Mouse (Mus musculus) layer of hippocampus, adult 8-10 months (tissue): ENCODE results near the gene Lingo4. TPM values are rescaled to one million over a fixed set of nuclear protein-coding genes. Genes with fewer than 3 reads are reported as not detected.

Experiments
- DNase-seq, 2 experiments: peaks; one replicate each; pipeline ENCODE4 v3.0.0; 2022; ENCODE audit warnings: low spot score in 2 of 2
- total RNA-seq, 4 experiments: library from RNA; stranded (reverse); gene quantifications; 2 replicates each; pipeline ENCODE4 v1.2.4; 2022

Lingo4 gene
- total RNA-seq, 4 experiments from 2014 or later = 0.64 to 1.1 (median 1.0) TPM

DNA sequence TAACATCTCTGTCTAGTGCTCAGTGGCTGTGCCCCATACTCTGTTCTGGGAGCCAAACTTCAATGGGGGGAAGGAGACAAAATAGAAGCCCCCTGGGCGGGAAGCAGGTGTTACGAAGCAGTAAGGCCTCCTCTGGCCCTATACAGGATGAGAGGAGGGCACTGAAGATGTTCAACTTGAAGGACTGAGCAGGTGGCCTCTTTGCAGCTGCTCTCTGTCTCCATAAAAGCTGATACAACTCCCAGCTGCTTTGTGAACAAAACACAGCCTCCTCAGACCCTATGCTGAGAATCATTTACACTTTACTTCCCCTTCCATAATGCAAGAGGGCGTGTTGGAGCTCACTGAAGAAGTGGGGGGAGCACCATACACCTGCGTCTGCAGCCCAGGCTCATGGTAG, 11.6 kb upstream of the Lingo4 start:
- no peak for DNase-seq

DNA sequence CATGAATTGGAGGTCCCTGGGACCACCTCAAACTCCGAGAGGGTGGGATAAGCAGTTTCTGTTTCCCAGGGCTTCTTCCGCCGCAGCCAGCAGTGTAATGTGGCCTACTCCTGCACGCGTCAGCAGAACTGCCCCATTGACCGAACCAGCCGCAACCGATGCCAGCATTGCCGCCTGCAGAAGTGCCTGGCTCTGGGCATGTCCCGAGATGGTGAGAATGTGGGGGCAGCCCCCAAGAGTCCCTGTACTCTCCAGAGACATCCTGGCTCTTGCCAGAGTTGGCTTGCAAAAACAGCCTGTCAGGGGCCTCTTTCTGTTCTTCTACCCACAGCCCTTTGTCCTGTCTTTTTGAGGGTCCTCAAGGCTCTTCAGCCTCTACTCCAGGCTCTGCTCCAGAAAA, 10.9 kb upstream of the Lingo4 start:
- DNase-seq = no peak

DNA sequence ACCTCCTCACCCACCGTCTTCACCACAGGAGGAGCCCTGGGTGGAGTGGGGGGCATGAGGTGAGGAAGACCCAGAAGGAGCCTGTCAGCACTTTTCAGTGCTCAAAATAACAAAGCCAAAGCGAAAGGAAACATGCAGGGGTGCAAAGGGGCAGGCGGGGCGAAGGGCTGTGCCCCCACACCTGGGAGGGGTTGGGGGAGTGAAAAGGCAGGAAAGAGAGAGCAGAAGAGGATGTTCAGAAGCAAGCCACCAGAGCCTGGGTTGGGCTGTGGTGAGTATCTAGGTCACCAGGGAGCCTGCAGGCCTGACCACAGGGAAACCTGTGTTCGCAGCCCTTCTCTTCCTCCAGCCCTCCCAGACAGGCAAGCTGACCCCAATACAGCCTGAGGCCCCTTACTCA, 10.3 kb upstream of the Lingo4 start:
- no peak for DNase-seq

DNA sequence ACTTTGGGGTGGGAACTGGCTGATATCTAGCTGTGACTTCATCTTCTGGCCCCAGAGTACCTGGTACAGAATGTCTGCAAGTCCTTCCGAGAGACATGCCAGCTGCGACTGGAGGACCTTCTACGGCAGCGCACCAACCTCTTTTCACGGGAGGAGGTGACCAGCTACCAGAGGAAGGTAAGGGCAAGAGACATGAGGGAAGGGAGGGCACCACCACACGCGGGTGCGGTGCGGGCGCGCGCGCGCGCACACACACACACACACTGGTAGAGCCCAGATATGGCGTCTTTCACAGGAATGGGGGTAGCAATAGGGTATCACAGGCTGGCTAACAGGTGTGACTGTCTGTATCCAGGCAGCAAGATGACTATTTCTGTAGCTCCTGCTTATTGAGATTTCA, 8.9 kb upstream of the Lingo4 start:
- no peak for DNase-seq

DNA sequence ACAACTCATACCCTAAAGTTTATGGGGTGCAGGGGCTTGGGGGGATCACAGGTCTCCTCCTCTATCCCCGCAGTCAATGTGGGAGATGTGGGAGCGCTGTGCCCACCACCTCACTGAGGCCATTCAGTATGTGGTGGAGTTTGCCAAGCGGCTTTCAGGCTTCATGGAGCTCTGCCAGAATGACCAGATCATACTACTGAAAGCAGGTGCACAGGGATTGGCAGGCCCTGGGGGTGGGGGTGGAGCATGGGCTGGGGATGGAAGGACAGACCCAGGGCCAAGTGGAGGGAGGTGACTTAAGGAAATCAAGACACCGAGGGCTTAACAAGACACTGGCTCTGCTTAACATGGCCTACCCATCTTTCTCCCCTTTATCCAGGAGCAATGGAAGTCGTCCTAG, 7.3 kb upstream of the Lingo4 start:
- DNase-seq = no peak

DNA sequence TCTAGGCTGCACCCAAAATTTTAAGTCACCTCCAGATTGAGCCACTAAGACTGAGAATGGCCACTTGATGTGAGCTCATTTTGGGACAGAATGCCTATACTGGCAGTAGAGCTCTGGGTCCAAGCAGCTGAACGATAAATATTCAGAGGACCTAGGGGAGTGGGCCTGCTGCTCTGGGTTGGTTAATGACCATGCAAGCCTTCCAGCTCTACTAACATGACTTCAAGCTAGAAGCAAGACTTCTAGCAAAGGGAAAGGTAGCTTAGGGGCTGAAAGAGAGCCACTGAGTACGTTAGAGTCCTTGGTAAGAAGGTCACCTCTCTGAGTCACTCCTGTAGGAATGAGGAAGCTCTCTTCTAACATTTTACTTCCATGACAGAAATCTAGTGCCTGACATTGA, 6.2 kb upstream of the Lingo4 start:
- no peak for DNase-seq

DNA sequence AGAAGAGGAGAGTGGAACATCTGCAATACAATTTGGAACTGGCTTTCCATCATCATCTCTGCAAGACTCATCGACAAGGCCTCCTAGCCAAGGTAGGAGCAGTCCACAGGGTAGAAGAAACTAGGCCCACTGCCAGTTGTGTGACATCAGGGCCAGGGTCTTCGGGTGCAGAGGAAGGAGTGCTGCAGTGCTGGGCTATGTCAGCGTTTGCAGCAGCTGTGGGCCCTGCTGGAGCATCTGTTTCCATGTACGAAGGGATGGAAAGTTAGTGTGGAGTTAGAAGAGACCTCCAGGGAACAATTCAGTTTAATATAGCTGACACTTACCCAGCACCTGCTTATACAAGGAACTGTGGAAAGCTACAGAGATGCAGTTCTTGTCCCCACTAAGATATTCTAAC, 5.3 kb upstream of the Lingo4 start:
- no peak for DNase-seq

DNA sequence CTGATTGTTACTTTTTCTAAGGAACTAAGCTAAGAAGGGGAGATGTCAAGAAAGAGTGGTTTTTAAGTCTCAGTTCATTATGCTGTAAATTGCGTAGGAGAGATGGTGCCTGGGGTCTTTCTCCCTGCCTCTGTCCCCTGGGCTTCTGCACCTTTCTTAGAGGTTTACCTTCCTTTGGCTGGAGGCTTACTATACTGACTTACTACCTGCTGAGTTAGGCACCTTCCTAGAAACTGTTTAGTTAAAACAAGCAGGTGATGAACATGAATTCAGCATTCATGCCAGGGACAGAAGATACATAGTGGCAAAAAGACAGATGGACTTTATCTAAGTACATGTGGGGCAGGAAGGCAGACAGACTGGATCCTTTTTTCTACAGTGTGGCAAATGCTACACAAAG, 2.0 kb upstream of the Lingo4 start:
- no peak for DNase-seq

DNA sequence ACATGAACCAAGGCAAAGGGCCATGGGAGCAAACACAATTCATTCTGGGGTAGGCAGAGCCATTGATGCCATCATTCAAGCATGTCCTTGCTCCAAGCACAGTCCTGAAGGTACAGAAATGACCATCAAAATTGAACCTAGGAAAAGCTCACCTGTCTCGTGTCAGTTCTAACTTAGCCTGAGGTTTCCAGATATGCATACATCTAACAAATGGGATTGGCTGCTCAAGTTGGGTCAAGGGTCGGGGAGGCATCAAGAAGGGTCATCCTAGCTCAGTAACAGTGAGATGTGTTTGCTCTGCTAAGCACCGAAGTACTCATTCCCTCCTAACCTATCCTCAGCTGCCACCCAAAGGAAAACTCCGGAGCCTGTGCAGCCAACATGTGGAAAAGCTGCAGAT, 1.5 kb upstream of the Lingo4 start:
- no peak for DNase-seq

DNA sequence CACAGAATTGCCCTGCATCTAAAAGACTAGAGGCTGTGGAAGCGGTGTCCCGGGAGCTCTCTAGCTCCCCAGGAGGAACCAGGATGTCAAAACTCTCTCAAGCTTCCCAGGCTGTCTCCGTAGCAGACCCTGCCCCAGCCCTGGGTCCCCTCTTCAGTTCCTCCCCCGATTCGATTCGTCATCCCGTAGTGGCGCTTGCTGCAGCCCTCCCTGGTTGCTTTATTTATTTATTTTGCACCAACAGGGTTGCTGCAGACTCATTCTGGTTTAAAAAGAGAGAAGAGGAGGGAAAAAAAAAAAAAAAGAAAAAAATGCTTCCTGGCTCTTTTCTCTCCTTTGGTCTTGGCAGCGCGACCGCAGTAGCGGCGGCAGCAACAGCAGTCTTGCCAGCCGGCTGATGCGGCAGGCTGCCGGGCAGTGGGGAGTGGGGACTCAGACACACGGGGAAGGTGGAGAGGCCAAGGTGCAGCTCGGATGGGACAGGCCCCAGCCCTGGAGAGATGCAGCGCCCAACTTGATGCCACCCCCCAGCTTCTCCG, 695 bp downstream of the Lingo4 start:
- DNase-seq = no peak

DNA sequence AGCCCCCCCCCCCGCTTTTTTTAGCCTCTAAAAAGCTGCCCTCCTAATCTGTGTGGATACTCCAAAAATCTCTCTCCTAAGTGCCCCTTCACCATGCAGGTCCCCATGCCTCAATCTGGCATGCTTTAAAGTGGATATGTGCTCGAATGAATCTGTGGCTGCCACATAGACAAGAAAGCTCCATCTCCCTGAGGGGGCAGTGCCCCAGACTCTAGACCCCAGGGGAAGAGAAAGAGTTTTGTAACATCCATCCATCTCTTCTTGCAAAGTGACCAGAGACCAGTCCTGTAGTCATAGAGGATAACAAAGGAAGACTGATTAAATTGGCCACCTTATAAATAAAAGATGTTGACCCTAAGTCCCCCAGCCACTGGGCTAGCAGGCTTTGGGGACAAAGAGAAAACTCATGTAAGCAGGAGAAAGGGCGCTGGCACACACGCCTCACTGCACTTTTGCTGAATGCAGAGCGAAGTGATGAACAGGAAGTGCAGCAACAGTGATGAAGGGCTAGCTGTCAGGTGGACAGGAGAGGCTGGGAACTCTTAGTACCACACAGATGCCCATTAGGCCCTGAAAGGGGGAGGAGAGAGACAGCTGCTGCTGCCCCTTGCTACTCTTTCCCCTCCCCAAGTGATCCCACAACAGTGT, 1.5 kb downstream of the Lingo4 start:
- no peak for DNase-seq

DNA sequence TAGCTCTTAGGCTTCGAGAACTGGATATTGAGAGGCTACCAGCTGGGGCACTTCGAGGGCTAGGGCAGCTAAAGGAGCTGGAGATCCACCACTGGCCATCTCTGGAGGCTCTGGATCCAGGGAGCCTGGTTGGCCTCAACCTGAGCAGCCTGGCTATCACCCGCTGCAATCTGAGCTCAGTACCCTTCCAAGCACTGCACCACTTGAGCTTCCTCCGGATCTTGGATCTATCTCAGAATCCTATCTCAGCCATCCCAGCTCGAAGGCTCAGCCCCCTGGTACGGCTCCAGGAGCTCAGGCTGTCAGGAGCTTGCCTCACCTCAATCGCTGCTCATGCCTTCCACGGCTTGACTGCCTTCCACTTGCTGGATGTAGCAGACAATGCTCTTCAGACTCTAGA, 4.1 kb downstream of the Lingo4 start:
- DNase-seq = no peak

DNA sequence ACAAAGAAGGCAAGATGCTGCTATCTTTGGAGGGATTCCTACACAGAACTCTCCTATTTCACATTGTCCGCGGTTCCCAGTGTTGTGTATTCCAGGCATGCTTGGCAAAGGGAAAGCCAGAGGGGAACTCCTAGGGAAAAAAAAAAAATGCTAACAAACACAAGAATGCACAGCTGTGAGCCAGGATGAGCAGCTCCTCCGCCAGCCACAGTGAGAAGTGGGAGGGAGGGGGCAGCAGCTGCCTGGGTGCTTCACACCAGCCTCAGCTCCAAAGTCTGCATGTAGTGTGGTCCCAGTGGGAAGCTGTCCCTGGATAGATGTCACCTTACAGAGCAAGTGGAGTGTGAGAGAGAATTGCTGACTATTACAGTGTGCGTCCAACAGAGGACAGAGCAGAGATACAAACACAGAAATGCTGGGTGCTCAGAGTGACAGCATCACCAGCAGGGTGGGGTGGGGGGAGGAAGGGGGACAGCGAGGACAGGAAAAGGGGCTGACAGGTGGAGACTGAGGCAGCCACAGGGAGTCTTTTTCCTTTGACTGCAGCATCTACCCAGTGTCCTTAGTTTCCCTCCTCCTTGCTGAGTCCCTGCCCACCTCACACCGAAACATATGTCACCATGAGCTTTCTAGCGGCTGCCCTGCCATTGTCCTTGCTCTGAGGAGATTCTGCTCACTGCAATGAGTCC, 6.2 kb downstream of the Lingo4 start:
- no peak for DNase-seq

DNA sequence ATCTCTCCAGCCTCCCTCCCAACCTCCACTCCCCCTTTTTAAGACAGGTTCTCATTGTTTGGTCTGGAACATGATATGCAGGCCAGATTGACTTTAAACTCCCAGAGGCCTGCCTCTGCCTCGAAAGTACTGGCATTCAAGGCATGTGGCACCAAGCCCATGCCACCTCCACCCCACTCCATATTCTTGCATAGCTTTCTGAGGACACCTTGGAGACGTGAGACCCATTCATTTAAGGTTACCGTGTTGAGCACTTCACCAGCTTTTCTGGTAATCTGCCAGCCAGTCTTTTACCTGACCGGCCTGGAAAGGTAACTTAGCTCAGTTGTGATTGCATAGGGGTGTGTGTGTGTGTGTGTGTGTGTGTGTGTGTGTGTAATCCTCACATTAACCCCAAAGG, 7.2 kb downstream of the Lingo4 start:
- no peak for DNase-seq

DNA sequence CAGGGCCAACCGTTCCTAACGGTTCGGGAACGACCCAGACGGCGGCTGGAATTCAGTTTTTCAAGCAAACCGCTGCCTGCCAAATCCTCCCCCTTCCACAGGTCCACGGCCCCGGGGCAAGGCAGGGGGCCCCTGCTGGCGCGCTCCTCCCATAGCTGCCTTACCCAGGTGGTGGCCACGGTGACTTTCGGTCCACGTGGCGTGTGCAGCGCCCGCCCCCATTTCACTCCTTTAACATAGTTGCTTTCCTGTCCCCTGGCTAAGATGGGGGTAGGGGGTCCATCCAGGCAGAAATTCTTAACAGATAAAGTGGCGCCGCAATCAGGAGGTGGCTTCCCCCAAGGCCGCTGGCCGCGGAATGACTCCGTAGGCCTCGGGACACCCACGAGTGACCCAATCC, 14.2 kb downstream of the Lingo4 start:
- DNase-seq = no peak

DNA sequence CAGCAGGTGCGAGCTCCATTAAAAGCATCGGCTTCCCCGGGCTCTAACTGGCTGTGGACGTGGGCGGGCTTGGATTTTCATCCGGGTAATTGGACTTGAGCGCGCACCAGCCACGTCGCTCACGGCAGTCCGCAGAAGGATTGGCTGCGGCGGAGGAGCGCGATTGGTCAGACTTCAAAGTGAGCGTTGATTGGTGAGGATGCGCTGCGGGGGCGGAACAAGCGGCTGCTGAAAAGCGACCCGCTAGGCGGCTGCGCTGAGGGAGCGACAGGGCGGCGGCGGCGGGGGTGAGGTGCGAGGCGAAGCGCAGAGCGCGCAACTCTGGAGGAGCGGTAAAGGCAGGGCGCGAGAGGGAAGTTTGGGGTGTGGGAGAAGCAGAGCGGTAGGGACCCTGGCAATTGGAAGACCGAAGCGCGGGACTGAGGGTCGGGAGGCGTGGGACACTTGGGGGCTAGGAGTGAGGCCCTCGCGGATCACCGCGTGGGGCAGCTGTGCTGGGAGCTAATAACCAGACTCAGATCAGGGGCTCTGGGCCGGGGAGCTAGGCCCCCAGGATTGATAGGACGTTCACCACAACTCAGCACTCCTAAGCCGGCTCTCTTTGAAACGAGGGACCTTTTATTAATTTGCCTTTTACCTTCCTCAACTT, 14.8 kb downstream of the Lingo4 start, which contains the start of gene Tdrkh:
TSS of gene Tdrkh (plus strand) at position 243 of the 649 bp plus-strand sequence.
- DNase-seq = peak; percentile 98 to 99

DNA sequence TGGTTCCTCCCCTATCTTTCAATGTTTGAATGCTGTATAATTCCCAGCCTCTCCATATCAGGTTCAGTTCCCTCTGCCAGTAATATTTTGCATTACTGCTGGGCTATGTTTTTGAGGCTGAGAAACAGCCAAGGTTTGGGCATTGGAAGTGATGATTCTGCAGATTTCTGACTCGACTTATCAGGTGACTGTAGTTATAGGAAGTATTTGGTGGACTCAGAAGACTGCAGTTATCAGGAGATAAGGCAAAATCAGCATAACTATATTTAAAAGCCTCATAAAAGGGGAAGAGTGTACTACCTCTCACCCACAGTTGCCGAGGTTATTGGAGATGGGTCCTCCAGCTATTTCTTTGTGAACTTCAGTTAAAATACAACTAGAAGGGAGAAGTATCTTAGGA, 32.7 kb downstream of the Lingo4 start:
- no peak for DNase-seq

DNA sequence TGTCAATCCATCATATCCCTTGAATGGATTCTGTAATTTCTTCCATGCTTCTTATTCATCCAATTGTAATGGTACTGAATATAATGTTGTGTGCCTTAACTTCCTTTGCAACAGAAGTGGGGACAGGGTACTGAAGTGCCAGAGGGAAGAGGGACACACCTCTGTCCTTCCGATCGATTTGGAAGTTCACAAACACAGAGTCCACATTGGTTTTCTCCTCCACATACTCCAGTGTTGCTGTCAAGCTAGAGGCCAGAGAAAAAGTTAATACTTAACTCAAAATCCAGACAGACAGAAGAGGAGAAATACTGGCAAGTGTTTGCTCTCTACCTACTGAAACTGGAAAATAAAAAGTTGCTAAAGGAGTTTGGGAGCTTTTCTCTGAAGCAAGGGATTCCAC, 36.0 kb downstream of the Lingo4 start:
- no peak for DNase-seq

DNA sequence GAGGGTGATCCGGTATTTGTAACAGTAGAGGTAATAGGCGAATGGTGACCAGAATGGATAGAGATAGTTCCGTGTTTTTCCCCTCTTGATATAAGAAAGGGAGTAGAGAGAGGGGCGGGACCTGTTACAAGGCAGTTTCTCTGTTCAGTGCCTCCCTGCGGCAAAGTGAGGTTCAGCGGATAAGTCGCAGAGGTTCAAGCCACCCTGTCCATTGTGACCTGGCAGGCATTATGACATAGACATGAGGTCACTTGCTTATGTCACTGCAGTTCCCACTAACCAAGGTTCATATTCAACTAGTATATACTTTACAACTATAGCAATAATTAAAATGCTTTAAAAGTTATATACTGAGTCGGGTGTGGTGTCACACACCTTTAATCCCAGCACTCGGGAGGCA, 38.1 kb downstream of the Lingo4 start:
- no peak for DNase-seq

DNA sequence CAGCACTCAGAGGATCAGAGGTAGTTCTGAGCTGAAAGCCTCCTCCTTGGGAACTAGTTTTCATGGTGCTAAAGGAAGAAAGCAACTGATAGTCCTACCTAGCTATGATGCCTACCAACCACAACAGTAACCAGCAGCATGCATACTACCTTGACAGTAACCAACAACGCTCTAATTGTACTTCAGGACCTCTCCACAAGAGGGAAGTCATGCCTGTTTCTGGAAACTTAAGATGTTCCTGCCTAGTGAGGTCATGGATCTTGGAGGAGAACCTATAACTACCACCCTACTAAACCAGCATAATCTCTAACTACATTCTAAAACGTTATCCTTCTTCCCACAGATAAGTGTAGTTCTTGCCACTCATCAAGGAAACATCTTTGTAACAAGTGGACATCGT, 42.9 kb downstream of the Lingo4 start:
- no peak for DNase-seq

DNA sequence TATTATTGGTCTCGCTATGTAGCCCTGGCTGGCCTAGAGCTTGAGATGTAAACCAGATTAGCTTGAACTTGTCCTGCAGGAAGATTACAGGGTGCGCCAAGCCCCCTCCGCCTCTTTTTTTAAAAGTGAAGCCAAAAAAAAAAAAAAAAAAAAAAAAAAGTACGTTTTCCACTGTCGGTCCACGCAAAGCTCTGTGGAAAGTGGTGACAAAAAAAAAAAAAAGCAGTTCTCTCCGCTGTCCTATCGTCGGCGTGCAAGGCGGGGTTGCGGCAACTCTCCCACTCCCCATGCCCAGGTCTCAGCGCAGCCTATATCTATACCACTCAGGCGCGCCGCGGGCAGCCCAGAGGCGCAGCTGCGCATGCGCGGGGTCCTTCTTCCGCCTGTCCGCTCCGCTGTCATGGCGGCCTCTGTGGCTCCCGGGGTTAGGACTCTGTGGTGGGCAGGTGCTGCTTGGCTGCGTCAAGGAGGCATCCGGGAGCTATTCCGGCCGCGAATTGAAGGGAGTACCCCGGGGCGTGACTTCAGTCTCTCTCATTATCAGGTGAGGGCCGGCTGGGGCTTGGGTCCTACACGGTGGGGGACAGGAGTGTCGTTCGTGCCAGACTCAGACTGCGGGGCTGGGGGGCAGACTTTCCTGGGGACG, 44.8 kb downstream of the Lingo4 start, which contains the start of gene Mrpl9:
TSS of gene Mrpl9 (plus strand) at position 368 of the 646 bp plus-strand sequence.
- peak; percentile 85 to 93 for DNase-seq

DNA sequence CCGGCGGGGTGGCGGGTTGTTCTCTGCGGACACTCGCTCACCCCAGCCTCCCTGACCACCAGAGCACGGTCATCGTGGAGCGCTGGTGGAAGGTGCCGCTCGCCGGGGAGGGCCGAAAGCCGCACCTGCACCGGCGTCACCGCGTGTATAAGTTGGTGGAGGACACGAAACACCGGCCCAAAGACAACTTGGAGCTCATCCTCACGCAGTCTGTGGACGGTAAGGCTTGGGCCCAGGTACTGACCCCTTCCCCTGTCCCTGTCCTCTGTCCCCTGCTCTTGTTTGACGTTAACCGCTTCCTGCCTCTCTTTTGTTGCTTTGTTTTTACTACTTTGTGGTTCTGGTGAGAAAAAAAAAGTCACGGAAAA, 45.3 kb downstream of the Lingo4 start, which contains the start of gene Oaz3:
TSS of gene Oaz3 (minus strand) at position 319 of the 368 bp plus-strand sequence.
- DNase-seq = no peak
